Mouse (Mus musculus) heart, embryonic 10.5 days (tissue): ENCODE measurements around the gene Rps6ka6. TPM values are rescaled to one million over a fixed set of nuclear protein-coding genes. Genes with fewer than 3 reads are reported as not detected.

ENCODE experiments used
- DNase-seq: peaks from one replicate; pipeline ENCODE4 v3.0.0-alpha.2; 2017; ENCODE audit warnings: low spot score
- H3K27ac ChIP-seq: fragments of 300-500 bp; sonication (generic); 2 replicates; pipeline ENCODE4 v1.5.1; 2016; ENCODE audit warnings: mild to moderate bottlenecking
- H3K27me3 ChIP-seq: fragments of 300-500 bp; sonication (generic); 2 replicates; pipeline ENCODE4 v1.6.1; 2016; ENCODE audit warnings: mild to moderate bottlenecking; ENCODE audit not compliant: poor library complexity, insufficient read depth, severe bottlenecking
- H3K36me3 ChIP-seq: fragments of 300-500 bp; sonication (generic); 2 replicates; pipeline ENCODE4 v1.6.1; 2016; ENCODE audit warnings: mild to moderate bottlenecking, moderate library complexity
- H3K4me1 ChIP-seq: fragments of 300-500 bp; sonication (generic); 2 replicates; pipeline ENCODE4 v1.6.1; 2016; ENCODE audit warnings: mild to moderate bottlenecking
- H3K4me3 ChIP-seq: fragments of 300-500 bp; sonication (generic); 2 replicates; pipeline ENCODE4 v1.5.1; 2016; ENCODE audit warnings: mild to moderate bottlenecking, moderate library complexity
- H3K9me3 ChIP-seq: fragments of 300-500 bp; sonication (generic); 2 replicates; pipeline ENCODE4 v1.6.1; 2016; ENCODE audit warnings: mild to moderate bottlenecking, moderate library complexity
- WGBS: fragments of 180-500 bp; shearing (Covaris S2); methylation state at CpG from one replicate; pipeline ENCODE4 v1.1.7; 2016; 5-methylcytosine and 5-hydroxymethylcytosine counted together
- polyA plus RNA-seq: library from polyadenylated mRNA; unstranded; fragments of >200 nt; fragmentation: Nextera tagmentation; extraction: Ambion mirVana; gene quantifications from 2 replicates; pipeline ENCODE4 v1.2.1, GENCODE M21; 2016

The Rps6ka6 gene
- polyA plus RNA-seq: 29.7 and 39.7 TPM in 2 replicates

DNA sequence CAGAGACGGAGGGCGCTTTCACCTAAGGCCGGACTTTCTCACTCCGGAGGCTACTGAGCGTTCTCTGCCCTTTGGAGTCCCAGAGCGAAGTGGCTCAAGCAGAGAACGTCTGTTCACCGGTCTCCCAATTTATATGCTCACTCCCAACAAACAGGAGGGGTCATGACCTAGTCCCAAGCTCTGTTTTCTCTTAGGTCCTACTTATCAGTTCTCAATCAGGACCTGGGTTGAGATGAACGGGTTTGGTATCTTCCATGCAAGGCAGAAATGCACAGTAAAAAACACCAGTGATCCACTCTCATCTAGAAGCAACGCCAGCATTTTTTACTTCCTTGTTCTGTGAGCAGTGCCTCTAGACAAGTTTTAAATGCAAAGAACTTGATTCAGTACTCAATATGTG lies at the start of gene Rps6ka6:
Rps6ka6 (minus strand) TSS at position 101 of the 400 bp plus-strand sequence.
- H3K4me1 ChIP-seq: no peaks in the 10 kb centered on the region

DNA sequence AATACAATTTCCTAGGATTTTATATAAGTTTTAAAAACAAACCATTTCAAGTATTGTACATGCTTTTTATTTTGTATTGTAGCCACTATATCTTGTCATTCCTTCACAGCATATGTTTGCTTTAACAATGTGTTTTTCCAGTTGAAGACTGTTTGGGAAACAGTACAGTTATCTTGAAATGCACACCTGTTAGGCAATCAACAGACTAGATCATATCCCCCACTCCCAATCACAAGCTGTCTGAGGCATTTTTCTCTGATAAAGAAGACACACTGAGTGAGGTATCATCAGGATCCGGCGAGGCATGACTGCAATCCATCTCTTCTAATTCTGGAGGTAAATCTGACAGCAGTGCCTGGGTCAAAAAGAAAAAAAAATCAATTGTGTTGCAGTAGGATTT lies 39.3 kb upstream of the Rps6ka6 start:
- Histone ChIP-seq H3K36me3 (no peaks in the 10 kb centered on the region), H3K4me3 (no peak overlapping the region), H3K27me3 (no peaks in the 10 kb centered on the region), H3K9me3 (no peaks in the 10 kb centered on the region), H3K27ac (no peak overlapping the region), H3K4me1 (no peaks in the 10 kb centered on the region)
- DNase-seq: no peak
- 67% methylated on average over 2 of the region's 2 CpGs for WGBS

More for the DNA sequence above, at the start of gene Rps6ka6:
- Histone ChIP-seq H3K36me3 (no peaks in the 10 kb centered on the region), H3K9me3 (no peaks in the 10 kb centered on the region), H3K27me3 (no peaks in the 10 kb centered on the region), H3K27ac (no peak within 1 kb of the TSS), H3K4me3 (no peak within 1 kb of the TSS)
- 65% methylated on average over 10 of the region's 10 CpGs for WGBS
- no peak for DNase-seq

DNA sequence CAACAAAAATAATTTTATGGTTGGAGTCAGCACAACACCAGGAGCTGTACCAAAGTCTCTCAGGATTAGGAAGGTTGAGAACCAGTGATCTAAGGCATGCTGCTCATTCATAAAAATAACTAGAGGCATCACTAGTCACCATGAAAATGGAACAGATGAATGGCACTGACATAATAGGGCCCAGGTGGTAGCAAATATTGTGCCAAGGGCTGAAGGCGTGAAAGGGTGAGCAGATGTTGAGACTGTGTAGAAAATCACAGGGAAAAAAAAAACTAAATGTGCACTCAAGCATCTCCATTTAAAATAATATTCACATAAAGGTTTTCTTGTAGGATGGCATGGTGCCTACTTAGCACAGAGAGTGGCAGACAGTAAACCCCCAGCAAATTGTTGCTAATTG lies 19.6 kb downstream of the Rps6ka6 start:
- no peaks in the 10 kb centered on the region for H3K36me3 ChIP-seq
- WGBS: 67% methylated on average over 1 of the region's 1 CpGs
- no peaks in the 10 kb centered on the region for H3K9me3 ChIP-seq
- DNase-seq: no peak
- H3K4me1 ChIP-seq: no peaks in the 10 kb centered on the region
- H3K27me3 ChIP-seq: no peaks in the 10 kb centered on the region
- no peak overlapping the region for H3K27ac ChIP-seq
- no peak overlapping the region for H3K4me3 ChIP-seq

DNA sequence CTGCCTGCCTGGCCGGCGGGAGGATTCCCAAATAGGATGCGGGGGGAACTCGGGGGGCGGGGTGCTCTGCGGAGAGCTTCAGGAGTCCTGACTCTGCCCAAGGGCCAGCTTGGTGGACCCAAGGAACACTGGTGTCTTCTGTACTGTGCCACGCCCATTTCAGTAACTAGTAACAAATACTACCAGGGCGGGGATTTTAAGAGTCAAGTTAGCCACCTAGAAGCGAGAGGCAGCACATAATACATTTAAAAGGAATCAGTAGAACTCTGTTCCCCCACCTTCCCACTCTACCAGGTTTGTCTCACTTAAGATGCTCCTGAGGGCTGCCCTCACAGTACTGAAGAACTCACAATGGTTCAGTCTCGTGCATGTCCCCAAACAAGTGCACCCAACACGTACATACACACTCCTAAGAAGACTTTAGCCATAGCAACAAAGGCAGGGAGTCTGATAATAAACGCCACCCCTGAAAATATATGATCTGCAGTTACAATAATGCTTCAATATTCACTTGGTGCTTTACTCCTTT lies 74.1 kb downstream of the Rps6ka6 start:
- H3K27ac ChIP-seq: peak overlapping the region; percentile 87
- no peaks in the 10 kb centered on the region for H3K9me3 ChIP-seq
- no peaks in the 10 kb centered on the region for H3K36me3 ChIP-seq
- peak overlapping the region; percentile 68 for H3K4me3 ChIP-seq
- H3K27me3 ChIP-seq: no peaks in the 10 kb centered on the region
- WGBS: 23% methylated on average over 11 of the region's 12 CpGs
- no peaks in the 10 kb centered on the region for H3K4me1 ChIP-seq
- DNase-seq: no peak

DNA sequence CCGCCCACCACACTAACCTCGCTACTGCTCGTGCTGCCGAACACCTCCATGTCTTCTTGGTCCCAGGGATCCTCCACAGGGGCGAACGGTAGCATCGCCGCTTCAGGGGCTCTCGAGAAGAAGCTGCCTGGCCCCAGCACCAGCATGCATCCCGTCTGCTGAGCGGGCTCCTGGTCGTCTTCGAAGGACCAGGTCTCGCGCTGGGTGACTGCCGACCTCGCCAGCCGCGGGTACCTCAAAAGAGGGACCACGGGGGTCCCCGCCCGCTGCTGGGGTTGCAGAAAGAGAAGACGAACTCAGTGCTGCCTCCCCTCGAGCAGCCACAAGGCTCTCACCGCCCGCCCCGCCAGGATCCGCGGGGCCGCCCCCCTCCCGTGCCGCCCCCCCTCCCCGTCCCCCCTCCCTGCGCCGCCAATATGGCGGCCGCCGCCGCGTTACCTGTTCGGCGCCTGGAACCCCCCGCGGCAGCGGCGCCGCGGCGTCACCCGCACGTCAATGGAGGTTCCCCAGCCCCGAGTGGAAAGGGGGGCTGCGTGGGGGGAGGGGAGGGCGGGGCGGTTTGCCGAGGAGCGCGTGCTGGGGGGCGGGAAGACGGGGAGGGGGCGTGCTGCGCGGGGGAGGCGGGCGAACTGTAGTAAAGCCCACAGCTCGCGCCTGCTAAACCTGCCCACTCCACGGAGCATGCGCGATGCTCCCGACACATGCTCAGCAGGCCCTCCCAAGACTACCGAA lies 74.8 kb downstream of the Rps6ka6 start:
- DNase-seq: peak; percentile 83
- no peaks in the 10 kb centered on the region for H3K4me1 ChIP-seq
- H3K27ac ChIP-seq: peak overlapping the region; percentile 87
- H3K27me3 ChIP-seq: no peaks in the 10 kb centered on the region
- peak overlapping the region; percentile 68 for H3K4me3 ChIP-seq
- H3K36me3 ChIP-seq: no peaks in the 10 kb centered on the region
- WGBS: 13% methylated on average over 30 of the region's 72 CpGs
- no peaks in the 10 kb centered on the region for H3K9me3 ChIP-seq

DNA sequence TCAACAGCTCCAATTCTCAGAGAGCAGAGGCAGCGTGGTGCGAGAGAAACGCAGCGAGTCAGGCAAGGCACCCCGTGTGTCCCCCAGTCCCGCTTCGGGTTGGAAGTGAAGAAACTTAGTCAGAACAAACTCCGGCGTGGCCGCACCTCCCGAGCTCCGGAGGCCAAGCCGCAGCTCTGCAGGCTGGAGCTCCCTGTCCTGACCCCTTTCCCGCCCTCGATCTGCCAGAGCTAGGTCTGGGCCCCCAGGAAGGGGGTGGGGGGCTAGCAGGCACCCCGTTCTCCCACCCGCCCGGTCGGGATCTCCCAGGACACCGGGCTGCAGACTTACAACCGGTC lies 75.3 kb downstream of the Rps6ka6 start:
- no peaks in the 10 kb centered on the region for H3K4me1 ChIP-seq
- peak overlapping the region; percentile 68 for H3K4me3 ChIP-seq
- no peaks in the 10 kb centered on the region for H3K9me3 ChIP-seq
- H3K27me3 ChIP-seq: no peaks in the 10 kb centered on the region
- WGBS: 12% methylated on average over 20 of the region's 21 CpGs
- DNase-seq: peak; percentile 74
- H3K27ac ChIP-seq: peak overlapping the region; percentile 87
- H3K36me3 ChIP-seq: no peaks in the 10 kb centered on the region

DNA sequence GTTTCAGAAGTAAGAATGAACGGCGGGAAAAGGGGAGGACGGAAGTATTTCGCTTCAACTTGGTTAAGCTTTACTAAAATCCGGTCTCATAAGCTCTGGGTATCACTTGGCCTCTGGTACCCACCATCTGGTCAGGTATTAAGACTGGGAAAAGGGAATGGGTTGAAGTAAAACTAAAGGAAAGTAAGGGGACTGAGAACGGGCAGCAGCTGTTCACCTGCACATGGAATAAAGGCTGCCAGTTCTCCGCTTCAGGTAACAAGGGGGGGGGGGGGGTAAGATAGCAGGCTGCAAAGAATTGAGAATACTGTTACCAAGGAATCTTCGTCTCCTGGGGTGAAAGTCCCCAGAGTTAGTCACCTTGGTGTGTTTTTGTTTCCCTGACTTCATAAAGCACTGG lies 75.7 kb downstream of the Rps6ka6 start:
- 12% methylated on average over 8 of the region's 8 CpGs for WGBS

DNA sequence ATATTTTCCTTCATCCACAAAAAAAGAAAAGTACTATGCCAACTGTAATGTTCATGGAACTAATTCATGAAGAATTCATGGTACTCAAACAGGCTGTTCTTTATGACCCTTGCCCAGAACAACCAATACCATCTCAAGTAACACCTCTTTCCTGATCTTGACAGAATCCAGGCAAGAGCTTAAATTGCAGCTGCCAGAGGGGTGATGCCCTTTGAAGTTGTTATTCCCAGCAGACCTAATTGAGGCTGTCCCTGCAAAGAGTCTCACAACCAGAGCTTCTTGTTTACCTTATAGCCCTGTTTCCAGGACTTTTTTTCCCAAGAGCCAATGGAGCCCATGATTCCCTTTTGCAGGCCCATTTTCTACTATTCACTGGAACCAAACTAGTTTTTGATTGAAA lies 77.6 kb downstream of the Rps6ka6 start:
- H3K27ac ChIP-seq: no peak overlapping the region
- no peaks in the 10 kb centered on the region for H3K36me3 ChIP-seq
- H3K4me3 ChIP-seq: no peak overlapping the region
- no peak for DNase-seq
- H3K27me3 ChIP-seq: no peaks in the 10 kb centered on the region
- no peaks in the 10 kb centered on the region for H3K4me1 ChIP-seq
- H3K9me3 ChIP-seq: no peaks in the 10 kb centered on the region

More for the DNA sequence above, 75.7 kb downstream of the Rps6ka6 start:
- DNase-seq: no peak
- H3K4me3 ChIP-seq: peak overlapping the region; percentile 68
- H3K36me3 ChIP-seq: no peaks in the 10 kb centered on the region
- H3K27ac ChIP-seq: peak overlapping the region; percentile 87
- no peaks in the 10 kb centered on the region for H3K9me3 ChIP-seq
- no peaks in the 10 kb centered on the region for H3K4me1 ChIP-seq
- H3K27me3 ChIP-seq: no peaks in the 10 kb centered on the region

DNA sequence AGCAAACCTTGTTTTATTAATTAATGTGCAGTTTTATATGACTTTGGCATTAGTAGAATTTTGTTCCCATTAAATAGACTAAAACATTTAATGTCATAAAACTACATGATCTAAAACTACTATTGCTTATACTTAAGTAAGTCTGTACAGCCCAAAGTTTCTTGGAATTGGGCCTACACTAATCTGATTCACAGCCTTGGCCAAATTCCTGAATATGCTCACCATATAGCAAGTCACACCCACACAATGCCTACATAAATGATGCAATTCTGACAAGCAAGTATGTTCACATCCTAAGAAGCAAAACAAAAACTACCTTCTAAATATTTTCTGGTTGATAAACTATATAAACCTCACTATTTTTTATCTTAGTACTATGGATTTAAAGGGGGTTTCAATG lies 101.2 kb downstream of the Rps6ka6 start:
- no peak for DNase-seq
- Histone ChIP-seq H3K27ac (no peak overlapping the region), H3K4me3 (no peak overlapping the region), H3K27me3 (no peaks in the 10 kb centered on the region), H3K4me1 (no peaks in the 10 kb centered on the region), H3K9me3 (no peaks in the 10 kb centered on the region), H3K36me3 (no peaks in the 10 kb centered on the region)

DNA sequence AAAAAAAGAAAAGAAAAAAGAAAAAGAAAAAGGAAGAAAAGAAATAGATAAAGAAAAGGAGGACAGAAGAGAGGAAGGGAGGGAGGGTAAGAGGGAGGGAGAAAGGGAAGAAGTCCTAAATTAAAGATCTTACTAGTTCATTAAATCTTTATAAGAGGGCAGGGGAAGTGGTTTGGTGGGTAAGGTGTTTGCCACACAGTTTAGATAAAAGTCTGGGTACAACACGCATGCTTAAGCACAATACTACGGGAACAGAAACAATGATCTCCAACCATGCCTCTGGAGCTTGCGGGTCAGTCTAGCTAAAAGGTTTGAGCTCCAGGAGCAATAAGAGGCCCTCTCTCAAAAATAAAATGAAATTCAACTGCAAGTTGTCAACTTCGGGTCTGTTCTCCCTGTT lies 123.0 kb downstream of the Rps6ka6 start:
- H3K9me3 ChIP-seq: no peaks in the 10 kb centered on the region
- WGBS: 78% methylated on average over 4 of the region's 4 CpGs
- no peak for DNase-seq
- no peaks in the 10 kb centered on the region for H3K36me3 ChIP-seq
- no peak overlapping the region for H3K4me3 ChIP-seq
- no peaks in the 10 kb centered on the region for H3K27me3 ChIP-seq
- H3K27ac ChIP-seq: no peak overlapping the region
- no peaks in the 10 kb centered on the region for H3K4me1 ChIP-seq

DNA sequence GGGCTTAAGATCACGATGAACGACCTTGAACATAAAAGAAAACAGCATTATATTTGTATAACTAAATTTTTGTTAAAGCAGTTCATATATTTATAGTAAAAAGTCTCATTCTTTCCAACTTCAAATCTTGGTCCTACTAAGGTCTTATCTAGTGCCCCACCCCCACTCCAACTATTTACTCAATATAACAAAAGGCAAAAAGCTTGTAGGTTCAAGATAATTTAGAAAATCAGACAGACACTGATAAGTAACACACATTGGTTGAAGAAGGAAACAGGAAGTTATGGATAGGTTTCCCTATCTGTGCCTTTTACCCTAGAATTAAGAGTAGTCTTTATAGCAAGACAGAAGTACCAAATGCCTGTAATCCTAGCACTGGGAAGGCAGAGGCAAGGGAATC lies 132.9 kb downstream of the Rps6ka6 start:
- H3K9me3 ChIP-seq: no peaks in the 10 kb centered on the region
- H3K27ac ChIP-seq: no peak overlapping the region
- no peaks in the 10 kb centered on the region for H3K36me3 ChIP-seq
- no peak overlapping the region for H3K4me3 ChIP-seq
- 86% methylated on average over 2 of the region's 2 CpGs for WGBS
- H3K27me3 ChIP-seq: no peaks in the 10 kb centered on the region
- H3K4me1 ChIP-seq: no peaks in the 10 kb centered on the region
- no peak for DNase-seq

DNA sequence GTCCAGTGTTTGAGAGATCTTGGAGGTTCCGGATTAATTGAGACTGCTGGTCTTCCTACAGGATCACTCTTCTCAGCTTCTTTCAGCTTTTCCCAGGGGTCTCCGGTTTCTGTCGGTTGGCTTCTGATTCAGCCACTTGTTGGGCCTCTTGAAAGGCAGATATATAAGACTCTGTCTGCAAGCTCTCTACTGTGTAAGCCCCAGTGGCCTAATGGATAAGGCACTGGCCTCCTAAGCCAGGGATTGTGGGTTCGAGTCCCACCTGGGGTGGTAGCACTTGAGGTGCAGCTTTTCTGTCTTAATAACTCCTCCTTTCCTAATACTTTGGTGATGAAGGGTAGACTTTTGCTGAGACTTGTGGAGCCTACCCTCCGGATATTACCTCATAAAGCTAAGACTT lies 160.7 kb downstream of the Rps6ka6 start:
- no peak for DNase-seq
- Histone ChIP-seq H3K36me3 (no peaks in the 10 kb centered on the region), H3K27me3 (no peaks in the 10 kb centered on the region), H3K9me3 (no peaks in the 10 kb centered on the region), H3K4me3 (no peak overlapping the region), H3K4me1 (no peaks in the 10 kb centered on the region), H3K27ac (no peak overlapping the region)
- WGBS: 73% methylated on average over 5 of the region's 5 CpGs

DNA sequence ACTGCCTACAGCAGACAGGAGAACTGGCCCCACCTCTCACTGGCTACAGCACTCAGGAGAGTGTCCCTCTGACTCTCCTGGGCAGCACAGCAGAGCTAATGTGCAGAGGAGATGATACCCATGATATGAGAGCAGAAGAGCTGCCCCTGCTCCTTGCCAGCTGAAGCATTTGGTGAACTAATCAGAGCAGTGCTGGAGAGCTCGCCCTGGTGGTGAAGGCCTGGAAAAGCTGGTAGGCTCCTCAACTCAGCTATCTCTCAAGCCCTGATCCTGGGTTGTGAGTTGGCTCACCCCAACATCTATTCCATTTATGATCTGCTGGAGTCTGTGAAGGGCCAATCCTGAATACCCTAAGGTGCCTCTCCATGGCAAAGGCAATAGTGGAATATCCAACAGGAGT lies 163.6 kb downstream of the Rps6ka6 start:
- Histone ChIP-seq H3K27me3 (no peaks in the 10 kb centered on the region), H3K27ac (no peak overlapping the region), H3K4me3 (no peak overlapping the region), H3K36me3 (no peaks in the 10 kb centered on the region), H3K9me3 (no peaks in the 10 kb centered on the region), H3K4me1 (no peaks in the 10 kb centered on the region)
- WGBS: 42% methylated on average over 1 of the region's 1 CpGs
- DNase-seq: no peak
